In the genomic region with DNA sequence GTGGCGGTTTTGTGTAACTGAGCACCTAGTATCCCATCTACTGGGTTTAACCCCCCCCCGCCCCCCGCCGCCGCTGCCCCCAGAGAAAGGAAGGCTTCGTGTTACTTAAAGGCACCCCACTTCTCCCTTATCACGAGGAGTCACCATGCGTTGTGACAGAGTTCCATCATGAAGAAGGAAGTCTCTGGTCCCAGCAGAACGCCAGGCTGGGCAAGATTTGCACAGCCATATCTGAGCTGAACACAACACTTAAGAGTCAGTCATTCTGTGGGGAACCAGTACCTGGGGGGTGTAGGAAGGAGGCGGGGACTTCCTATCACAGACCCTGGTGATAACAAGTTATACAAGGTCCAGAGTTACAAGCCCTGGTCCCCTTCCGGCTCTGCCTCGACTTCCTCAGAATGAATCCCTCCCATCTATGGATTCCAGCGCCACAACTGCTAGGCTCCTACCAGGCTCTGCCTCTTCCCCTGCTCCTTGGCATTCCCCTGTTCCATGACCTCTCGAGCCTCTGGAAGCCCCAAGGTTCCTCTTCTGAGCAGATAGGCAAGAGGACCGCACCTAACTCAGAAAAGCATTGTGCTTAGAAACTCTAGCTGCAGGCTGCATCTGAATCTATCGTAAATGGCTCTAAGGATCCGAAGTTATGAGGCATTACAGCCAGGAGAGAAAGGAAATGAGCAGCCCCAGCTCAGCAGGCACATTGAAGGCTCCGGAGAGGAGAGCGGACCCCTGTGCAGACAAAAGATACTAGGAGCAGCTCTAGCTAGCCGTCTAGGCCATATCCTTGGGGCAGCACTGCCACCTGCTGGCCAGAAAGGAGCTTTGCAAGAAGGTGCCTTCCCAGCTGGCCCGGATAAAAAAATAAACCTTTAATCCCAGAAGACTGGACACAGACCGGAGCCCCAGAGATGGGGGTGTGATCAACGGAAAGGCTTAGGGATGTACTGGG, we compare ENCODE assay signal across 8 mouse cellular contexts. TPM values are rescaled to one million over a fixed set of nuclear protein-coding genes. Genes with fewer than 3 reads are reported as not detected.
DNase-seq lines count a peak whose midpoint lies in the region; ATAC-seq and TF ChIP-seq lines count a peak whose summit lies in the region.

No protein-coding gene starts in this region.

- peak; percentile 94 for TF ChIP-seq CTCF in small intestine, adult 2 months (IDR thresholded peaks at IDR 0.05; ENCODE audit: extremely low read depth, insufficient read length, insufficient replicate concordance, low read depth, low read length)

- DNase-seq in gastrocnemius, adult 18-20 months (ENCODE audit: low spot score): peak; percentile 42
- DNase-seq in gastrocnemius, adult 8-10 months (ENCODE audit: low spot score in 2 of 2): no peak
- DNase-seq in cerebellum, postnatal 36 days: peak; percentile 54 to 59
- DNase-seq in gastrocnemius, postnatal 14 days: peak; percentile 56
- DNase-seq in left cerebral cortex, postnatal 14 days (ENCODE audit: low spot score in 2 of 2): peak; percentile 72 to 73
- DNase-seq in midbrain, embryonic 11.5 days (ENCODE audit: low spot score, missing footprints): peak; percentile 98

- TF ChIP-seq POLR2A in small intestine, adult 2 months (IDR thresholded peaks at IDR 0.05; ENCODE audit: low read depth, low read length): no peak

- no peaks in the 10 kb centered on the region for H3K4me1 ChIP-seq in midbrain, embryonic 11.5 days (ENCODE audit: control insufficient read depth, insufficient read depth, low read length)
- no peaks in the 10 kb centered on the region for H3K4me1 ChIP-seq in small intestine, adult 2 months (ENCODE audit: control insufficient read depth, insufficient read depth, insufficient read length, low read length)

- intact Hi-C loops in gastrocnemius, postnatal 14 days (cut with DNase I; ENCODE audit: low total_unique reads): loop anchor here (5.0 to 10.0 kb wide), 2 partner anchors 40 to 1333 kb away; no protein-coding TSS in a partner anchor
- intact Hi-C loops in left cerebral cortex, postnatal 14 days (cut with DNase I): loop anchor here (2.0 to 10.0 kb wide), 4 partner anchors 153 to 1337 kb away; no protein-coding TSS in a partner anchor

- H3K9me3 ChIP-seq in midbrain, embryonic 11.5 days (ENCODE audit: control insufficient read depth, low read length): no peaks in the 10 kb centered on the region; the same call in 1 of the 2 replicates

- no peak overlapping the region for H3K9ac ChIP-seq in midbrain, embryonic 11.5 days (ENCODE audit: low read length)

- 0 out of 2 replicates have a peak overlapping the region, but pooled peaks have one; percentile 9 for H3K4me2 ChIP-seq in midbrain, embryonic 11.5 days

- ATAC-seq in inflammation-experienced regulatory T-cells, adult 6 months: peak; percentile 48
- ATAC-seq in midbrain, embryonic 11.5 days (ENCODE audit: low FRiP score): peak; percentile 69; the same call in 1 of the 2 replicates

- H3K27ac ChIP-seq in midbrain, embryonic 11.5 days (ENCODE audit: low read depth, low read length): no peak overlapping the region
- H3K27ac ChIP-seq in small intestine, adult 2 months (ENCODE audit: insufficient read depth, low read depth, low read length): no peak overlapping the region

- no peaks in the 10 kb centered on the region for H3K27me3 ChIP-seq in midbrain, embryonic 11.5 days (ENCODE audit: control insufficient read depth, insufficient read depth, low read length)
- no peaks in the 10 kb centered on the region for H3K27me3 ChIP-seq in small intestine, adult 2 months (ENCODE audit: control insufficient read depth, insufficient read depth, low read length)

- 59% methylated on average over 23 of the region's 23 CpGs for WGBS in midbrain, embryonic 11.5 days
- 46% methylated on average over 23 of the region's 23 CpGs for WGBS in small intestine, adult 2 months

- H3K36me3 ChIP-seq in midbrain, embryonic 11.5 days (ENCODE audit: control insufficient read depth, insufficient read depth, low read length): no peaks in the 10 kb centered on the region
- H3K36me3 ChIP-seq in small intestine, adult 2 months (ENCODE audit: control insufficient read depth, insufficient read depth, low read length): no peaks in the 10 kb centered on the region

- no peak overlapping the region for H3K4me3 ChIP-seq in midbrain, embryonic 11.5 days (ENCODE audit: low read depth, low read length)
- H3K4me3 ChIP-seq in small intestine, adult 2 months (ENCODE audit: low read depth, low read length): no peak overlapping the region

RNA-seq across cellular contexts. Expression of gene Fam114a2, which starts 51.0 kb away (rescaled TPM):
- total RNA-seq in gastrocnemius, adult 18-20 months (2021): 10 to 100 TPM; 47.5 to 50.2 TPM
- 10 to 100 TPM; 46.4 to 56.4 (median 54.1) TPM for total RNA-seq in gastrocnemius, adult 8-10 months (2022)
- 10 to 100 TPM; 41.0 to 43.2 TPM for total RNA-seq in gastrocnemius, postnatal 14 days (2021)
- 100 to 1,000 TPM in 1 of 3 experiments, 10 to 100 TPM in 2; 67.8 to 107 (median 84.6) TPM for polyA plus RNA-seq in inflammation-experienced regulatory T-cells, adult 6 months (2017; shearing (Covaris generic))
- total RNA-seq in left cerebral cortex, postnatal 14 days (2021): 10 to 100 TPM; 29.7 to 33.1 TPM
- 52.5 and 56.4 TPM in 2 replicates for polyA plus RNA-seq in midbrain, embryonic 11.5 days (2014; fragmentation: Nextera tagmentation; extraction: Ambion mirVana)
- polyA plus RNA-seq in small intestine, adult 2 months (2012; rRNA removed): 14.8 and 31.3 TPM in 2 replicates

RNA-seq across cellular contexts. Expression of gene Mfap3, which starts 51.0 kb away (rescaled TPM):
- total RNA-seq in gastrocnemius, adult 18-20 months (2021): 1 to 10 TPM; 7.0 to 8.3 TPM
- total RNA-seq in gastrocnemius, adult 8-10 months (2022): 10 to 100 TPM in 1 of 4 experiments, 1 to 10 TPM in 3; 6.1 to 11.0 (median 8.3) TPM
- 10 to 100 TPM; 10.7 to 12.9 TPM for total RNA-seq in gastrocnemius, postnatal 14 days (2021)
- polyA plus RNA-seq in inflammation-experienced regulatory T-cells, adult 6 months (2017; shearing (Covaris generic)): 10 to 100 TPM; 32.1 to 45.2 (median 40.2) TPM
- 10 to 100 TPM; 25.7 to 28.8 TPM for total RNA-seq in left cerebral cortex, postnatal 14 days (2021)
- 61.9 and 66.0 TPM in 2 replicates for polyA plus RNA-seq in midbrain, embryonic 11.5 days (2014; fragmentation: Nextera tagmentation; extraction: Ambion mirVana)
- polyA plus RNA-seq in small intestine, adult 2 months (2012; rRNA removed): 3.5 and 6.9 TPM in 2 replicates

Comparison
In these comparisons a context has a peak if more than half of its experiments do, and no peak if none do; other contexts are left out.
1. DNase-seq: peak in gastrocnemius, adult 18-20 months (single experiment), cerebellum, postnatal 36 days (2 of 2), gastrocnemius, postnatal 14 days (single experiment), left cerebral cortex, postnatal 14 days (2 of 2) and midbrain, embryonic 11.5 days (single experiment); none in gastrocnemius, adult 8-10 months (0 of 2).